Mouse (Mus musculus): ENCODE data around the gene Wdr20.
"Not testable (repeated sequence)": the region's sequence is repeated elsewhere in the genome, so short reads cannot be mapped to it uniquely, and the experiment has no call there.

Wdr20 gene

GRCm38 (mm10) chr12:110737170-110738157 lies at the start of gene Wdr20:
Gene Wdr20, plus strand, starts transcription at chr12:110737944.
- DNase-seq: peak; percentile 98

- not testable (repeated sequence) for DNase-seq
Observed at GRCm38 (mm10) chr12:110688921-110689320, 48.8 kb upstream of the Wdr20 start.

GRCm38 (mm10) chr12:110689919-110690643 lies 47.7 kb upstream of the Wdr20 start:
- DNase-seq: no peak

GRCm38 (mm10) chr12:110693378-110693777 lies 44.4 kb upstream of the Wdr20 start:
- not testable (repeated sequence) for DNase-seq

DNA sequence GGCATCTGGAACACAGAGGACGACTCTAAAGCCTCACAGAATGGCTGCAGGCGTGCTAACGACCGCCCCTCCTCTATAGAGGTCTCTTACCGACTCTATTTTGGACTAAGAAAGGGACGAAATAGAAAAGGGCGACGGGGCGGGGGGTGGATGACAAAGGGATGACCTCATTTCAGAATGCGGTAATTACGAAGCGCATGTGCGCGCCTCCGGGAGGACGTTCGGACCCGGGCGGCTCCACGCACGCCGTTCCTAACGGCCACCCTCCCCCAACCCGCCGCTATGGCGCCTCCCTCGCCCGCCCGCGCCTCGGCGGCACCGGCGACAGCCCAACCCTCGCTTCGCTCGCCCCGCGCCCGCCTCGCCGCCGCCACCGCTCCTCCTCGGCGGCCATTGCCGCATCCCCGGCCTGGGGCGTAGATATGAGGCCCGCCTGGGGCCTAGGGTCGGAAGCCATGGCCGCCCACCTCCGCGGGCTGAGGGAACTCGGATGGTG lies 42.0 kb upstream of the Wdr20 start:
- peak; percentile 39 for DNase-seq

DNA sequence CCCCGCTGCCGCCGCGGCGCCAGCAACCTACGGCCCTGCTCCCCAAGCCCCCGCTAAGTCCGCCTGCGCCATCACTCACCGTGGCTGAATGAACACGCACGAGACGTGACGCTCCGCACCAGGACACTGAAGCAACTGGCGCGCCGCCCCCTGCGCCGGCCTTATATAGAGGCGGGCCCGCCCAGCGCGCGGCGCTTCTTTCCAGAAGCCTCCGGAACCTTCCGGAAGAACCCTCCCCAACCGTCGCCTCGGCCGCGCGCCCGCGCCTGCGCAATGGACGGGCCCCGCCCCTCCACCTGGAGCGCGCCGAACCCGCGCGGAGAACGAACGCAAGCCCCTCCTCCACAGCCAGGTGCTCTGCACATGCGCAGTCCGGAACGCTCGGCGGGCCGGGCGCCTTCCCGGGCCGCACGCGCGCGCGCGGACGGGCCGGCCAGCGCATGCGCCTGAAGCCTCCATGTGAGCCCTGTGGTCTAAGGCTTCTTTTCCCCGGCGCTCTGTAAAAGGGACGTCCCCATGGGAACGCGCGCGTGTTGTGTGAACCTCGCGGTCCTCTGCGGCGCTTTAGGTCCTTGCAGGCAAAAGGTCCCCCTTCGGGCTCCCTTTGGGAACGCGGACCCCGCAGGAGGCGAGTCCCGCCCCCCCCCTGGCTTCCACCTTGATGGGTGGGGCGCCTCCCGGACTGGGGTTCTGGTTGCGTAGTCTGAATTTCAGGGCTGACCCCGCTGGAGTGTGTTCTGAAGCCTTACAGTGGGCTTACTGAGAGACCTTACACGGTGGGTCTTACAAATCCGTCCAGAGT lies 41.4 kb upstream of the Wdr20 start:
- peak; percentile 98 for DNase-seq

- no peak for DNase-seq
Observed at GRCm38 (mm10) chr12:110696975-110697400, 40.8 kb upstream of the Wdr20 start.

DNA sequence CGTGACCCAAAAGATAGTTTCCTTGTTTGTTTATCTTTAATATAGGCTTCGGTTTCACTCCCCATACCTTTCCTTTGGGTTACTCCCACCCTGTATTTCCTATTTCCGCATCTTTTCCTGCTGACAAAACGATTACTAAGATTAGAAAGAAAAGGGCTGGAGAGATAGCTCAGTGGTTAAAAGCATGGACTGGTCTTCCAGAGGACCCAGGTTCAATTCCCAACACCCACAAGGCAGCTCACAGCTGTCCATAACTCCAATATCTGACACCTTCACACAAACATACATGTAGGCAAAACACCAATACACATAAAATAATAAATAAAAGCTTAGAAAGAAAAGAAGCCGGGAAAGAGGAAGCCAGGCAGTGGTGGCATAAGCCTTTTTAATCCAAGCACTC lies 40.3 kb upstream of the Wdr20 start:
- no peak for DNase-seq

DNA sequence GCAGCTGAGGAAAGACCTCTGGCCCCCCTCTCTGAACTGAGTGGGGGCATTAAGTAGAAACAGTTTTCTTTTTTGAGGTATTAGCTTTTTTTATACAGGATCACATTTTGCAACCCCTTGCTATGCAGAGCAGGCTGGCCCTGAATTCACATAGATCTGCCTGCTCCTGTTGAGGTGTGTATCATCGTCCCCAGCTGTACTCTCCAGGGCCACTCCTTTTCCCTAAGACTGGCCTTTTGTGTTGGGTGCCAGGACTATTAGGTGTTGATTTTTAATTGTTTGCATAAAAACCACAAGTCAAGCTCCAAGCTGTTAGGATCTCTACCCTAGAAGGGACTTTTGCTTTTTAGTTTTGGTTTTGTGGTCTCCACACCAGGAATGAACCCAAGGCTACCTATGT lies 39.7 kb upstream of the Wdr20 start:
- DNase-seq: no peak

DNA sequence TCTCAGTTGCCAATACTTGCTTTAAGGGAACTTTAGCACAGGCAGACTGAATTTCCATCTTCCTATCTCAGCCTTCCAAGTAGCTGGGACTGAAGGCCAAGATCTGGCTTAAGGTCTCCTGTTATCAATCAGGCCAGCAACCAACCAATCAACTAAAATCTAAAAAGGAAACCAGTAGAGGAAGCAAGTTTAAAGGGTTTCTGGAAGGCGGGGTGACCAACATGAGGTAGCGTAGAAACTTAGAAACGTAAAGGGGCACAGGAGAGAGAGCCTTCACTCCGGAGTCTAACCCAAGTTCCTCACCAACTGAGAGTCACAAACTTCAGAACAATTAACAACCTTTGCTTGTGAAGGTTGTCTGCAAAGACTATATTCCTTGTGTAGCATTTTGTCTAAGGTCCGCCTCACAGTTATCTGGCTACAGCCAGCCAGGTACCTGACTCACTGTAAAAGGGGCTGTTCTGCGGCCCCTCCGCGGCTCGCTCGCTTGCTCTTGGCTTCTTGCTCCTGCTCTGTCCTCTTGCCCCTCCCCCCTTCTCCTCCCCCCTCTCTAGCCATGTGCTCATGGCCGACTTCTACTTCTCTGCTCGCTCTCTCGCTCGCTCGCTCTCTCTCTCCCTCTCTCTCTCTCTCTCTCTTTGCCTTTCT lies 39.1 kb upstream of the Wdr20 start:
- DNase-seq: no peak

DNA sequence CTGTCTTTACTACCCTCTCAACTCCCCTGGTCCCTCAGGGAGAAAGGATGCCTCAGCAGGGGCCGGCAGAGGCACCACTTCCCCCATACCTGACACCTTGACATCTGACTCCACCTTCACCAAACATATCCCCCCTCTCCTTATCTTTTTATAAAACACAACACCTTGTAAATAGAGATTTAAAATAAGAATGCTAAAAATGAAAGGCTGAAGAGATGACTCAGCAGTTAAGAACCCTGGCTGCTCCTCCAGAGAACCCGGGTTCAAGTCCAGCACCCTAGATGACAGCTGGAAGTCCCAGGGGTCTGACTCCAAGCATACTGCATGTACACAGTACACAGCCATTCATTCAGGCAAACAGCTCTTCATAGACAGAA lies 38.6 kb upstream of the Wdr20 start:
- DNase-seq: no peak

DNA sequence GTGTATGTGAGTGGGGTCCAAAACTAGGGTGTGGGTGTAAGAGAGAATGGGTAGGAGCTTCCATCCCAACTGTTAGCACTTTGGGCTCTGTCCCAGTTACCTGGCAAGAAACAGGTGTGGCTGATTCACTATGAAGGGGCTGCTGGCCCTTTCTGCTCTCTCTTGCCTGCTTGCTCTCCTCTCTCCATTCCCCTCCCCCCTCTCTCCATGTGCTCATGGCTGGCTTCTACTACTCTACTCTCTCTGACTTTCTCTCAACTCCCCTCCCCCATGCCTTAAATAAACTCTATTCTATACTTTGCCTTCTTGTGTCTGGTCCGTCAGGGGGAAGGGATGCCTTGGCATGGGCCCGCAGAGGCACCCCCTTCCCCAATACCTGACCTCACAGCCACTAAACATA lies 37.0 kb upstream of the Wdr20 start:
- no peak for DNase-seq

- not testable (repeated sequence) for DNase-seq
Observed at GRCm38 (mm10) chr12:110701363-110701762, 36.4 kb upstream of the Wdr20 start.

GRCm38 (mm10) chr12:110702556-110702955 lies 35.2 kb upstream of the Wdr20 start, which contains the start of gene Hsp90aa1:
Gene Hsp90aa1, minus strand, starts transcription at chr12:110702728.
- no peak for DNase-seq

GRCm38 (mm10) chr12:110703008-110703471 lies 34.7 kb upstream of the Wdr20 start:
- peak; percentile 90 for DNase-seq

DNA sequence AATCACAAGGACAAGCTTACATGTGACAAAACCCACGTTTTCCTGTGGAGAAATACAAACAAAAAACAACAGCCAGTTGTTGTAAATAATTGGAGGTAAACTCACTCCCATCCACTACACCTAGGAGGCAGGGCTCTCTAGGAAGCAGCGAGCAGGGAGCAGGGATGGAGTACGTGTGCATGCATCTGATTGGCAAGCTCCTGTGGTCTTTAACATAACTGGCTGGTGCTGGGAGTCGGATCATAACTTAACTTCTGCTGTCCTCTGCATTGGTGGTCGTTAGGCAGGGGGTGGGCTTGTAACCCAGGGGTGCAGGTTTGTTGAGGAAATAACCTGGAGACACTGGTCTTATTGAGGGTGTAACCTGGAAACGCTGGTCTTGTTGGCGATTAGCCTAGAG lies 34.1 kb upstream of the Wdr20 start:
- DNase-seq: no peak

- DNase-seq: not testable (repeated sequence)
Observed at GRCm38 (mm10) chr12:110705419-110705818, 32.3 kb upstream of the Wdr20 start.

GRCm38 (mm10) chr12:110706337-110707231 lies 31.2 kb upstream of the Wdr20 start:
- peak; percentile 56 for DNase-seq

DNA sequence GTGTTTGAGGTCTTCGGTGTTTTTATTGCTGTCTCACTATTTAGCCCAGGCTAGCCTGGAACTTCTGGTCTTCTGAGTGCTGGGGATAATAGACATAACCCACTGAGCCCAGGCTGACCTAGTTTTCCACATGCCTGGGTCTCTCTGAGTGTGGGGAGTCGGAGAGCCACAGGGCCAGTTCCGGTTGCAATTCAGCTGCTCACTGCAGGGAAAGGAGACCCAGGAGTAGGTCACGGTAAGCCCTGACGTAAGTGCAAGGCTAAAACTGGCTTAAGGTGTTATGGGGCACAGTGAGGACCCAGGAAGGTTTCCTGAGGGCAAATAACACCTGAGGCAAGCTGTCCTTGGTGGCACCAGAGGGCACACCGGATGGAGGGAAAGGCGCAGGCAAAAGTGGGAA lies 30.3 kb upstream of the Wdr20 start:
- no peak for DNase-seq

DNA sequence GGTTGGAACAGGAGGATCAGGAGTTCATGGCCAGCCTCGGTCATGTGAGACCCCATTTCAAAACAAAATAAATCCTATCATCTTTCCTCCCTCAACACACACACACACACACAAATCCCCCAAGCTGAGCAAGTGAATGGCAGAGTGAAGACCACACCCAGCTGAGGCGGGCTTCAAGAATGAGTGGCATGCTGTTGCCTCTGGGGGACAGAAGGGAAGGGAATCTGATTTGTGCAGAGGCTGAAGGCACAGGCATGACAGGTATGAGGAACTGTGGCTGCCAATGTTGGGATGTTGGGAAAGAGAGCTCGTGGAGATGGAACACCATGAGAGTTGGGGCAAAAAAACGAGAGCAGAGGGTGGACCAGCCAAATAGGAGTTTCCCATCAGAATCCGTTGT lies 26.5 kb upstream of the Wdr20 start:
- DNase-seq: no peak

DNA sequence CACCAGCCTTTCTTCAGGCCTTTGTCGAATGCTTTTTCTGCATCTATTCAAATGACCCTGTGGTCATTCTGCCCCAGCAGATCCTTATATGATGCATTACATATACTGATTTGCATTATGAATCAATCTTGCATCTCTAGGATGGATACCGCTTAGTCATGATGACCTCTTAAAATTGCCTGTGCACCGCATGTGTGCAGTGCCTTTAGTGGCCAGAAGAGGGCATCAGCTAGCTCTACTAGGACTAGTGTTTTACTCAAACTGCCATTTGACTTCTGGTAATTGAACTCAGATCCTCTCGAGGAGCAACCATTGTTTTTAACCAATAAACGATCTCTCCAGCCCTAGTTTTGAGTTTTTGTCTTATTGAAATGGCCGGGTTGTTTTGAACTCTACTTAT lies 24.0 kb upstream of the Wdr20 start:
- no peak for DNase-seq

Data from kidney, adult 9 months (tissue).